Mouse (Mus musculus): ENCODE measurements around the gene Car14.

GRCm38 (mm10) chr3:95889664-95890063 is 14.8 kb downstream of the Car14 start:
- no peak for TF ChIP-seq SMC3 (IDR thresholded peaks at IDR 0.05; ENCODE audit: low read depth, low read length)
- no peak for TF ChIP-seq POLR2AphosphoS5 (IDR thresholded peaks at IDR 0.05; ENCODE audit: borderline replicate concordance, low read depth, low read length)
- no peak for TF ChIP-seq EP300 (IDR thresholded peaks at IDR 0.05; ENCODE audit: low read depth in 1 of 2, low read length in 2 of 2)
- TF ChIP-seq POLR2A (IDR thresholded peaks at IDR 0.05; ENCODE audit: control insufficient read depth in 1 of 2, insufficient read depth in 1 of 2, low read depth in 1 of 2, low read length in 2 of 2, poor library complexity in 1 of 2), result no peak
- no peak for TF ChIP-seq CTCF (IDR thresholded peaks at IDR 0.05 in 2 of 3, conservative IDR thresholded peaks at IDR 0.05 in 1 of 3; ENCODE audit: control insufficient read depth in 1 of 3, insufficient read depth in 1 of 3, low read depth in 2 of 3, low read length in 3 of 3, poor library complexity in 1 of 3, severe bottlenecking in 1 of 3)
- no peak for TF ChIP-seq MAZ (IDR thresholded peaks at IDR 0.05; ENCODE audit: low read depth, low read length)
- no peak for TF ChIP-seq UBTF (IDR thresholded peaks at IDR 0.05; ENCODE audit: borderline replicate concordance, insufficient read depth, low read depth, low read length)
- no peak for TF ChIP-seq KAT2A (conservative IDR thresholded peaks at IDR 0.05; ENCODE audit: low read depth, low read length)
- no peak for TF ChIP-seq MAX (IDR thresholded peaks at IDR 0.05; ENCODE audit: low read length)
- TF ChIP-seq USF1 (IDR thresholded peaks at IDR 0.05; ENCODE audit: low read depth, low read length), result no peak
- TF ChIP-seq E2F4 (IDR thresholded peaks at IDR 0.05; ENCODE audit: borderline replicate concordance, low read depth, low read length), result no peak

Data from MEL (cell line).